Mouse (Mus musculus) hindbrain, embryonic 12.5 days (tissue): Measurements from ENCODE around the gene Mad2l1bp. TPM values are rescaled to one million over a fixed set of nuclear protein-coding genes. Genes with fewer than 3 reads are reported as not detected.
A peak's percentile ranks its signal among the peaks of the same experiment; 100 is the strongest.

ENCODE experiments used
- ATAC-seq: fragments of 200-750 bp; cut with Nextera tagmentation; 2 replicates; pipeline ENCODE4 v1.8.0; 2017; ENCODE audit warnings: moderate TSS enrichment; ENCODE audit not compliant: low FRiP score
- H3K27ac ChIP-seq: fragments of 300-500 bp; sonication (generic); 2 replicates; pipeline ENCODE4 v1.5.1; 2016; ENCODE audit warnings: mild to moderate bottlenecking
- H3K27me3 ChIP-seq: fragments of 300-500 bp; sonication (generic); 2 replicates; pipeline ENCODE4 v1.6.1; 2016; ENCODE audit warnings: mild to moderate bottlenecking
- H3K36me3 ChIP-seq: fragments of 300-500 bp; sonication (generic); 2 replicates; pipeline ENCODE4 v1.6.1; 2016; ENCODE audit warnings: mild to moderate bottlenecking
- H3K4me1 ChIP-seq: fragments of 300-500 bp; sonication (generic); 2 replicates; pipeline ENCODE4 v1.6.1; 2016
- H3K4me2 ChIP-seq: fragments of 300-500 bp; sonication (generic); replicated peaks from 2 replicates; pipeline ENCODE4 v1.6.1; 2016; ENCODE audit warnings: mild to moderate bottlenecking
- H3K4me3 ChIP-seq: fragments of 300-500 bp; sonication (generic); 2 replicates; pipeline ENCODE4 v1.5.1; 2016; ENCODE audit warnings: mild to moderate bottlenecking
- H3K9ac ChIP-seq: fragments of 300-500 bp; sonication (generic); 2 replicates; pipeline ENCODE4 v1.6.1; 2016; ENCODE audit warnings: mild to moderate bottlenecking, moderate library complexity
- H3K9me3 ChIP-seq: fragments of 300-500 bp; sonication (generic); replicated peaks from 2 replicates; pipeline ENCODE4 v1.6.1; 2016; ENCODE audit warnings: mild to moderate bottlenecking
- WGBS: fragments of 180-500 bp; shearing (Covaris S2); methylation state at CpG from one replicate; pipeline ENCODE4 v1.1.7; 2016; 5-methylcytosine and 5-hydroxymethylcytosine counted together
- polyA plus RNA-seq: library from polyadenylated mRNA; unstranded; fragments of >200 nt; fragmentation: Nextera tagmentation; extraction: Ambion mirVana; gene quantifications from 2 replicates; pipeline ENCODE4 v1.2.1, GENCODE M21; 2016

Gene Mad2l1bp
- polyA plus RNA-seq, 1 experiment from 2014 or later: 27.6 TPM

DNA sequence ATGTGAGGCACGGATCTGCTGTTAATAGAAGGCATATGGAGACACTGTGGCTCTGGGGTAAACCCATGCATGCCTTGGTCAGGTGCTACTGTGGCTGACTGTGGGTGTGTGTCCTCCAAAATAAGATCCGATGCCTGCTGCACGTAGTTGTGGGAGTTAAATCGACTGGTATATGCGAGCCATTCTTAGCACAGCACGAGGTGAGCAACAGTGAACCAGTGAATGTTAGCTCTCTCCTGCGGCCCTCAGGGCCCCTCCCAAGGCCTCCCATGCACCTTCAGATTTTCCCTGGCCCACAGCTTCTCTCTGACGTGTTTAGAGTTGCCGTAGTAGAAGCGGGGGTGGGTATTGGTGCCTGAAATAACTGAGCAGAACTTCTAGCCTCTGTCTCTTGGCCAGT lies 33.7 kb downstream of the Mad2l1bp start:
- 89% methylated on average over 10 of the region's 10 CpGs for WGBS
- no peak for ATAC-seq
- H3K27ac ChIP-seq: no peak overlapping the region
- no peak overlapping the region for H3K9ac ChIP-seq
- H3K27me3 ChIP-seq: no peaks in the 10 kb centered on the region
- H3K4me1 ChIP-seq: no peaks in the 10 kb centered on the region
- H3K36me3 ChIP-seq: peaks cover 69% of the 10 kb centered on the region
- H3K4me3 ChIP-seq: no peak overlapping the region
- H3K9me3 ChIP-seq: no peaks in the 10 kb centered on the region
- no peak overlapping the region for H3K4me2 ChIP-seq

DNA sequence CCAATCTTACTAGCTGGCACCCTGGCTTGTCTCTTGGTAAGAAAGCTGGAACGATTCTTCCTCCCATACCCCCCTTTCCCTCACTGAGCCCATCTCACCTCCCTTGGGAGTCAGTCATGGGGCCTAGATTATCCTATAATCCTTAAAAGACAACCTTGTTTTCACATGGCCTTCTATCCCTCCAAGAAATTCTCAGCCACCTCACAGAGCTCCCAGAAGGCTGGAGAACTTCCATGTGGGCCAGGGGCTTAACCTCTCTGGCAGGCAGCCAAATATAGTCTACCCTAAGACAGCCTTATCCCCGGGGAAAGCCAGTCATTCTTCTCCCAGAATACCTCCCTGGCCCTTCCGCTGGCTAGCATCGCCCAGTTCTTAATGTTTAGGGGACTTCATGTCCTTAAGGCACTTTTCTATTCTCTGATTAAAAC lies 34.9 kb downstream of the Mad2l1bp start:
- no peaks in the 10 kb centered on the region for H3K9me3 ChIP-seq
- H3K9ac ChIP-seq: no peak overlapping the region
- no peaks in the 10 kb centered on the region for H3K4me1 ChIP-seq
- ATAC-seq: no peak
- H3K27ac ChIP-seq: no peak overlapping the region
- no peak overlapping the region for H3K4me2 ChIP-seq
- no peak overlapping the region for H3K4me3 ChIP-seq
- peaks cover 59% of the 10 kb centered on the region for H3K36me3 ChIP-seq
- no peaks in the 10 kb centered on the region for H3K27me3 ChIP-seq
- 84% methylated on average over 4 of the region's 4 CpGs for WGBS

DNA sequence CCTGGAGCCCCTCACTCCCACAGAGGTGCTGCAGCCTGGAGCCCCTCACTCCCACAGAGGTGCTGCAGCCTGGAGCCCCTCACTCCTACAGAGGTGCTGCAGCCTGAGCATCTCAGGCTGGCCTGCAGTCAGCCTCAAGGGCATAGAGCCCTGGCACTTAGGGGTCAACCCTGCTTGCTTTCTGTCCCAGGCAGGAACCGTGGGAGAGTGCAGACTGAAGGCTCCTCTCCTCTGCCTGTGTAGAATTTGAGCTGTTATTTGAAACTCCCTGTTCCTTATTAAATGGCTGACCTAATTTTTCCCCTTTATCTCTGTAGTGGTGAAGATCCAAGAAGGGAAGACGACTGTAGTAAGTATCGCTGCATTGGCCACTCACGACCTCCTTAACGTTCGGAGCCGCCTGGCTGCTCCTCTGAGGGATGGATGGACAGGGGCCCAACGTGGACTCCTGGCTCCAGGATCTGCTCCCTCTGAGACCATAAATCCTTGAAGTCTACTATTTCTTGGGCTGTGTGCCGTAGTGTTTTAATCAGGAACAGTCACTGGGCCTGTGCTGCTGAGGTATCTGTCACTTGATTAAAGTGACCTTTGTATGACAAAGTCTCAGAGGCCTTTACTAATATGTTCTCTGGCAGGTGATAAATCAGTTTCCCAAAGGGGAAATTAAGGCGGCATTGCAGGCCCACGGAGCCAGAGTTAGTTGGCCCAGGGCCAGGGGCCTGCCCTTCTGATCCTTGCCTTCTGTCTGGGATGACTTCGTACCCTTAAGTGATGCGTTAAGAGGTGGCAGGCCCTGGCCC lies 35.5 kb downstream of the Mad2l1bp start:
- H3K9me3 ChIP-seq: no peaks in the 10 kb centered on the region
- H3K9ac ChIP-seq: no peak overlapping the region
- H3K27me3 ChIP-seq: no peaks in the 10 kb centered on the region
- no peak overlapping the region for H3K4me2 ChIP-seq
- H3K36me3 ChIP-seq: peaks cover 56% of the 10 kb centered on the region
- WGBS: 83% methylated on average over 13 of the region's 13 CpGs
- H3K4me1 ChIP-seq: no peaks in the 10 kb centered on the region
- 0 out of 2 replicates have a peak overlapping the region, but pooled peaks have one; percentile 30 for H3K27ac ChIP-seq
- ATAC-seq: no peak
- H3K4me3 ChIP-seq: no peak overlapping the region

DNA sequence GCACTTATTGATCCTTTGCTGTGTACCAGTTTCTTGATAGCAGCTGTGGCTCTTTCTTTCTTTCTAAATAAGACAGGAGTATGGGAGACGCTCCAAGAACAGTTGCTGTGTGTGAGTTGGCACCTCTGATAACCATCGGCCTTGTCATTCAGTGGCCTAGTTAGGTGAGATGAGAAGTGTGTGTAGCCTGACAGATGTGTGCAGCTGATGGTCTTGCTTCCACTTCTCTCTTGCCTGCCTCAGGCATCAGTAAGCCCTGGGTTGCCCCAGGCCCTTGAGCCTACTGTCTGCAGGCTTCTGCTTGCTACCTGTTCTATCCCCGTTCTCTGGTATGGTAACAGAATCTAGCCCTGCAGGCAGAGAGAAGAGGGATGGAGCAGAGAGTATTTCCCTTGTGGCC lies 36.5 kb downstream of the Mad2l1bp start:
- no peak overlapping the region for H3K9ac ChIP-seq
- H3K4me3 ChIP-seq: no peak overlapping the region
- no peak overlapping the region for H3K27ac ChIP-seq
- no peaks in the 10 kb centered on the region for H3K9me3 ChIP-seq
- 91% methylated on average over 3 of the region's 3 CpGs for WGBS
- H3K4me1 ChIP-seq: peaks cover 5% of the 10 kb centered on the region
- peaks cover 47% of the 10 kb centered on the region for H3K36me3 ChIP-seq
- no peak overlapping the region for H3K4me2 ChIP-seq
- no peak for ATAC-seq
- no peaks in the 10 kb centered on the region for H3K27me3 ChIP-seq

DNA sequence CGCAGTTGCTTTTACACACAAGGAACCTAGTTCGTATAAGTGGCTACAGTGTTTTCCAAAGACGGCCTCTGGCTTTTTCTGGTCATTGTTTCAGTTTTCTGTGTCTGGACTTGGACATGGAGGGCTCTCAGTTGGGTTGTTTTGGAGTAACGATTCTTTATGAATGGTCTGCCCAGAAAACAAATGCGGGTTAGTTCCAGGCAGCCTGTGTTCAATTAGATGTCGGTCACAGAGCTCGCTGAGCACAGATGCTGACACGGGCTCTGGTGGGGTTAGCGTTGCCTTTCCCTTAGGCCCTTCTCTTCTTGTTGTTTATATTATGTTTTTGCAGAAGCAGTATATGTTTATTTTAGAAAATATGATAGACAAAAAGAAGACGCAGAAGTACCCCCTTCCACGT lies 37.2 kb downstream of the Mad2l1bp start:
- no peak overlapping the region for H3K9ac ChIP-seq
- 0 out of 2 replicates have a peak overlapping the region, but pooled peaks have one; percentile 17 for H3K27ac ChIP-seq
- WGBS: 77% methylated on average over 11 of the region's 11 CpGs
- H3K4me2 ChIP-seq: no peak overlapping the region
- no peaks in the 10 kb centered on the region for H3K27me3 ChIP-seq
- peaks cover 12% of the 10 kb centered on the region for H3K4me1 ChIP-seq
- H3K9me3 ChIP-seq: no peaks in the 10 kb centered on the region
- H3K4me3 ChIP-seq: no peak overlapping the region
- ATAC-seq: no peak
- peaks cover 45% of the 10 kb centered on the region for H3K36me3 ChIP-seq

DNA sequence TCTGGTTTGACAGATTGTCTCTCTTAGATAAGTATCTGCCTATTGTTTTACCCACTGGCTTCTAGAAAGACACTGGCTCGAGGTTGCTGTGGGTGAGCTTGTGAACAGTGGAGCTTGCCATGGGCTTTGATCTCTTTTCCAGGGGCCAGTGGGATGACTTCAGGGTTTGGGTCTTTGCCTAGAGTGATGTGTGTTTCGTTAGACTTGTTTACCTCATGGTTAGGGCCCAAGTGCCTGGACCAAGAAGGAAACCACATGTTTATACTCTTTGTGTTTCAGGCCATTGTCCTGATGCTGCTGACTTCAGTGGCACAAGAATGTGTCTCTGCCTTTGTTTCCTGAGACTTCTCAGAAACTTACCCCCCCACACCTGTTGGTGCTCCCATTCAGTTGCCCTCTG lies 37.9 kb downstream of the Mad2l1bp start:
- H3K27me3 ChIP-seq: no peaks in the 10 kb centered on the region
- WGBS: 51% methylated on average over 2 of the region's 2 CpGs

DNA sequence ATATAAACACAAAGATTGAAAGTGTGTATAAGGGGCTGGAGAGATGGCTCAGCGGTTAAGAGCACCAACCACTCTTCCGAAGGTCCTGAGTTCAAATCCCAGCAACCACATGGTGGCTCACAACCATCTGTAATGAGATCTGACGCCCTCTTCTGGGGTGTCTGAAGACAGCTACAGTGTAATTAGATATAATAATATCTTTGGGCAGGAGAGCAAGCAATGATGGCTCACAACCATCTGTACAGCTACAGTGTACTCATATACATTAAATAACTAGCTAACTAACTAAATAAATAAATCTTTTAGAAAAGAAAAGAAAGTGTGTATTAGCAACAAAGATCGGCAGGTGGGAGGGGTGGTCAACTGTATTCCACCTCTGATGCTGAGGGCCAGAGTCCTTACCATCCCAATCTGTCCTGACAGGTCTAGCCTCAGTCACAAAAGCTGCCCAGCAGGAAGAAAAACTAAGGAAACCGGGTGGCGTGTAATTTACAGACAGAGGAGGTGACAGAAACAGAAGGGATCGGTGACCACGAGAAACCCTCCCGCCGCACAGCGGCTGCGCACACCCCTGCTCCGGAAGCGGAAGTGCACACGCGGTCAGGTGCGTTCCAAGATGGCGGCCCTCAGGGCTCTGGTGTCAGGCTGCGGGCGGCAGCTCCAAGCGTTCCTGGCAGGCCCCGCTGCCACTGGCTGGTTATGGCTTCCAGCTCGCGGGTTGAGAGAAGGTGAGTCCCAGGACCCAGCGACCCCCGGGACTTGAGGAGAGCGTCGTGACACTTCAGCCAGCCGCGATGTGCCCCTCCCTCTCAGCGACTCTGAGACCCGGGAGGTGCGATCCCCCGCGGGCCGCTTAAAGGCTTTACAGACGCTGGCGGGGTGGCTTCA lies 42.7 kb downstream of the Mad2l1bp start, which contains the start of gene Mrps18a:
TSS of gene Mrps18a (plus strand) at position 585 of the 888 bp plus-strand sequence.
- Histone ChIP-seq H3K27ac (peak within 1 kb of the TSS; percentile 82), H3K36me3 (peaks cover 11% of the 10 kb centered on the region; the same call in 1 of the 2 replicates), H3K4me1 (peaks cover 12% of the 10 kb centered on the region), H3K27me3 (peaks cover 8% of the 10 kb centered on the region; the same call in 1 of the 2 replicates), H3K9ac (peak within 1 kb of the TSS; percentile 84), H3K4me3 (peak within 1 kb of the TSS; percentile 84), H3K9me3 (no peaks in the 10 kb centered on the region), H3K4me2 (peak within 1 kb of the TSS; percentile 84)
- 7% methylated on average over 38 of the region's 38 CpGs for WGBS
- ATAC-seq: peak; percentile 96

More for the DNA sequence above, 37.9 kb downstream of the Mad2l1bp start:
- 0 out of 2 replicates have a peak overlapping the region, but pooled peaks have one; percentile 17 for H3K27ac ChIP-seq
- H3K9me3 ChIP-seq: no peaks in the 10 kb centered on the region
- H3K4me1 ChIP-seq: peaks cover 12% of the 10 kb centered on the region
- H3K4me2 ChIP-seq: no peak overlapping the region
- H3K9ac ChIP-seq: no peak overlapping the region
- no peak overlapping the region for H3K4me3 ChIP-seq
- no peak for ATAC-seq
- peaks cover 45% of the 10 kb centered on the region for H3K36me3 ChIP-seq

DNA sequence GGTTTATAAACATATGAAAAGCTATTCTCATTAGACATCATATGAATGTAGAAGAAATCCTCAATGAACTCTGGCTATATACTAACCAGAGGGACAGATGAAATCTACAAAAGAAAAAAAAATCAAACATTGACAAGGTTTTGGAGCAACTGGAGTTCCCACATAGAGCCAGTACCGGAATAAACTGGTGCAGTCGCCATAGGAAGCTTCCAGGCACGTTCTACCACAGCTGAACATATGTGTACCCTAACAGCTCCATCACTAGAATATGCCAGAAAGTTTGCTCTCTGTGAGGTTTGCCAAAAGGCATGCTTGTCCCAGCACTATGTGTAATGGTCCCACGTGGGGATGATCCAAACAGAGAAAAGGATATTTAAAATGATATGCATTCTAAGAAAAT lies 45.1 kb downstream of the Mad2l1bp start:
- ATAC-seq: no peak
- WGBS: 83% methylated on average over 4 of the region's 4 CpGs
- H3K4me2 ChIP-seq: no peak overlapping the region
- peaks cover 18% of the 10 kb centered on the region for H3K4me1 ChIP-seq
- H3K9ac ChIP-seq: no peak overlapping the region
- H3K27ac ChIP-seq: no peak overlapping the region
- 0 out of 2 replicates have a peak, but pooled peaks cover 2% of the 10 kb centered on the region for H3K36me3 ChIP-seq
- no peaks in the 10 kb centered on the region for H3K9me3 ChIP-seq
- peaks cover 8% of the 10 kb centered on the region; the same call in 1 of the 2 replicates for H3K27me3 ChIP-seq
- no peak overlapping the region for H3K4me3 ChIP-seq

DNA sequence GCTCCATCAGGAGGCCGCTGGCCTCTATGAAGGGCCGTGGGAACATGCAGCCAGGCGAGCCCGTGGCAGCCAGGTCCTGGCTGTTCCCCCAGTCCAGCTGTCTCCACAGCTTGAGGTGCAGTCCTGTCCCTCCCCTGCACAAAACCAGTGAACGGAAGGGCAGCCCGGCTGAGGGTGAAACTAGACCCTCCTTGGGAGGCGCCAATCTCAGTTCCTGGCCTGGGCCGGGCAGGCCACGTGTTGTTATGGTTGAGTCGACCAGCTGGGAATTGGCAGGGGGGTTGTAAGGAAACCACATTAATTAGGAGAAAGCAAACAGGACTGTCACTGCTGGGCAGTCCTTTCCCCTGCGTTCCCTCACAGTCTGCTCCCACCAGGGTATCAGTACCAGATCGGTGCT lies 48.9 kb downstream of the Mad2l1bp start:
- H3K4me3 ChIP-seq: no peak overlapping the region
- no peak overlapping the region; the same call in 1 of the 2 replicates for H3K27ac ChIP-seq
- 31% methylated on average over 12 of the region's 12 CpGs for WGBS
- peaks cover 7% of the 10 kb centered on the region; the same call in 1 of the 2 replicates for H3K27me3 ChIP-seq
- no peak for ATAC-seq
- H3K4me1 ChIP-seq: peaks cover 10% of the 10 kb centered on the region
- no peaks in the 10 kb centered on the region for H3K36me3 ChIP-seq
- H3K9me3 ChIP-seq: no peaks in the 10 kb centered on the region
- H3K4me2 ChIP-seq: peak overlapping the region; percentile 11; the same call in 1 of the 2 replicates
- peak overlapping the region; percentile 35; the same call in 1 of the 2 replicates for H3K9ac ChIP-seq

DNA sequence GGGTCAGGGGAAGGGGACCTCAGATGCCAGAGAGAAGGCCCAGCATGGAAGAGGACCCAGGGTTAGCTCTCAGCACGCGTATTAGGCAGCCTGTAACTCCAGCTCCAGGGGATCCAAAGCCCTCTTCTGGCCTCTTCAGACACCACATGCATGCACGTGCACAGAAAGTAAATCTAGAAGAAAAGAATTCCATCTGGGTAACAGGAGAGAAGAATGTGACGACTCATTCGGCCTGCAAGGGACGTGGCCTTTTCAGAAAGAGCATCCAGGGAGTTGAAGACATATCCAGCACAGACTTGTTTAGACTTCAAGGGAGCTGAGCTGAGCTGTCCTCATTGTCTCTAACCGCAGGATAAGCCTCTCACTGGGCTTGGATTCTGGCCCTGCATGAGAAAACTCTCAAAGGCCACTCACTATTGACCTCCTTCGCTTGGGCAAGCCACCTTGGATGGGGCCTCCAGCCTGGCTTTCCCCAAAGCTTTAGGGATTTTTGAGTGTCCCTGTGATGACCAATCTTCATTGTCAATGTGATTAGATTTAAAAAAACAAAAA lies 50.7 kb downstream of the Mad2l1bp start:
- Histone ChIP-seq H3K4me2 (no peak overlapping the region), H3K27me3 (peaks cover 3% of the 10 kb centered on the region; the same call in 1 of the 2 replicates), H3K4me3 (no peak overlapping the region), H3K4me1 (peaks cover 10% of the 10 kb centered on the region), H3K36me3 (no peaks in the 10 kb centered on the region), H3K27ac (no peak overlapping the region), H3K9ac (no peak overlapping the region), H3K9me3 (no peaks in the 10 kb centered on the region)
- ATAC-seq: no peak
- WGBS: 49% methylated on average over 8 of the region's 8 CpGs

DNA sequence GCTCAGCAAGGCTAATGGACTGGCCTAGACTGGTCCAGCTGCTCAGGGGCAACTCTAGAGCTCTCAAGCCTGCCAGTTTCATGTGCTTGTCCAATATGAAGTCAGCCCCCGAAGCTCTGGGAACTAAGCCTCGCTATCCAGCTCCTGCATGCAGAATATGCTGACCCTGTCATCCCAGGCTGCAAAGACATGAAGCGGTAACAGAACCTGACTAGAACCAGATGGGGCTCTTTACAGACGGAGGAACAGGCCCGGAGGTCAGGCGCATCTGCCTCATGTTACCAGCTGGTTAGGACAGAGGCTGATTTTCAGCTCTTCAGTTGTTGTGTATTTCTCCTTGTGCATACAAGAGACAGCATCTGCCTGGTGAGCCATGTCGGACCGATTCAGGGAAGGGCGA lies 51.4 kb downstream of the Mad2l1bp start:
- 68% methylated on average over 9 of the region's 9 CpGs for WGBS
- Histone ChIP-seq H3K27ac (no peak overlapping the region), H3K4me3 (no peak overlapping the region), H3K36me3 (no peaks in the 10 kb centered on the region), H3K4me2 (no peak overlapping the region), H3K9ac (no peak overlapping the region), H3K9me3 (no peaks in the 10 kb centered on the region), H3K4me1 (peaks cover 10% of the 10 kb centered on the region), H3K27me3 (peaks cover 3% of the 10 kb centered on the region; the same call in 1 of the 2 replicates)
- no peak for ATAC-seq

DNA sequence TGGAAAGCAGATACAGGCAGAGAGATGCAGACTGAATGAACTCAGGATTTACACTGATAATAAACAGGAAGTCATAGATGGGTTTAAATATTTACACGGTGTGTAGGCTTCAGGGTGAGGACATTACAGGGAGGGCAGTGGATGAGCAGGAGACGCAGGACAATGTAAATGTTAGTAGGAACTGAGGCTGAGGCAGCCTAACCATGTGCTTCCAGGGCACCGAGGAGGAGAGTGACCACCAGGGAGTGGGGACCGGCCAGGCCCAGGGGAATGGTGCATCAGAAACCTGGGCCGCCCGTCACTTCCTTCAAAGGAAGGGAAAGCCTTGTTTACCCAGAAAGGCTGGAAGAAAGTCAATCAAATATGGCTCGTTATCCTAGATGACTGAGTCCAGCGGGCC lies 54.8 kb downstream of the Mad2l1bp start:
- no peak overlapping the region for H3K27ac ChIP-seq
- WGBS: 70% methylated on average over 8 of the region's 8 CpGs
- H3K9ac ChIP-seq: no peak overlapping the region
- ATAC-seq: no peak
- H3K36me3 ChIP-seq: no peaks in the 10 kb centered on the region
- H3K9me3 ChIP-seq: no peaks in the 10 kb centered on the region
- H3K4me1 ChIP-seq: 0 out of 2 replicates have a peak, but pooled peaks cover 4% of the 10 kb centered on the region
- no peaks in the 10 kb centered on the region for H3K27me3 ChIP-seq
- H3K4me3 ChIP-seq: no peak overlapping the region
- H3K4me2 ChIP-seq: no peak overlapping the region
